Mouse (Mus musculus) kidney, adult 2 months (tissue): ENCODE data around the gene Gstt2.

Experiments
- CTCF ChIP-seq: fragments of 200-500 bp; conservative IDR thresholded peaks from 2 replicates; pipeline ENCODE4 v1.5.1; 2011; ENCODE audit warnings: low read depth, mild to moderate bottlenecking, control low read depth, low read length, moderate library complexity, mixed read lengths; ENCODE audit not compliant: insufficient read depth, insufficient read length
- POLR2A ChIP-seq: fragments of 200-500 bp; IDR thresholded peaks from one replicate; pipeline ENCODE4 v1.6.1; 2011; ENCODE audit warnings: low read depth, low read length, control low read depth

DNA sequence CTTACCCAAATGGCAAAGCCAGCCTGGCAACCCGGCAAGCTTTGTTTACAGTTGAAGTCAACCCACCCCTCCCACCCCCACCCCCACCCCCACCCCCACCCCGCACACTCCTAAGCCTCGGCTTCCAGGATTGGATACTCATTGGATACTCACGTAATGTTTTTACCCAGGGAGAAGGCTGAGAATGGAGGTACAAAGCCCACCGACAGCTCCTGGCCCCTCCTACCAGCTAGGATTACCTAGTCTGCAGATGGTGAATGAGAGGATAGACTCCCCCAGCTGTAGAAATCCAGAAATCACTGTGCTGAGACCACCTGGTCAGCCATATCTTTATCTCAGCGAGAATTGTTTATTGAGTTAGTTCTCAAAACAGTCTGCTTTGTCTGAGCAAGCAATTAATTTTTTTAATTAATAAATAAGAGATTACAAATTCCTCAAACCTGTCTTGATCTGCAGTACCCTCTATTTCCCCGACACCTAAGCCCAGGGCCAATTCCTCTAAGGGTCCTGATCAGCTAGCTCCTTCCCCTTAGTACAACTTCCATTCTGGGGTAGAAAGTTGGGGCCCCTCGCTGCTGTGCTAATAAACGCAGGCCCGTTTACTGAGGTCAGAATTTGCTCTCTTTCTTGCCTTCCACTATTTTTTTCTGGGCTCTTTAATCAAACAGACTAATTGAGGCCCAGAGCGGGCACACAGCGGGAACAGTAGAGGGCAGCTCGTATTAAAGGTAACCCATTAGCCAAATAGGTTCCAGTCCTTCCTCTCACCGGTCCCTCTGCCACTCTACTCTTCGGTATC, 45.4 kb upstream of the Gstt2 start:
- TF ChIP-seq CTCF (no peak), POLR2A (no peak)
